Mouse (Mus musculus) layer of hippocampus, postnatal 14 days (tissue): Measurements from ENCODE around the gene C130079G13Rik. TPM values are rescaled to one million over a fixed set of nuclear protein-coding genes. Genes with fewer than 3 reads are reported as not detected.
"Not testable (repeated sequence)": the region's sequence is repeated elsewhere in the genome, so short reads cannot be mapped to it uniquely, and the experiment has no call there.

Source experiments
- DNase-seq, 2 experiments: peaks; one replicate each; pipeline ENCODE4 v3.0.0; 2021 to 2022; ENCODE audit warnings: low spot score in 2 of 2, mixed read lengths in 1 of 2
- long read RNA-seq, 2 experiments: library from polyadenylated mRNA; stranded (forward); transcript quantifications; one replicate each; pipeline ENCODE4 v2.0.0; 2021
- total RNA-seq, 2 experiments: library from RNA; stranded (reverse); gene quantifications; 2 replicates each; pipeline ENCODE4 v1.2.3; 2021

Gene C130079G13Rik
- not detected for total RNA-seq
- long read RNA-seq, experiment 1 = 0 reads
- long read RNA-seq, experiment 2 = 0 reads

DNA sequence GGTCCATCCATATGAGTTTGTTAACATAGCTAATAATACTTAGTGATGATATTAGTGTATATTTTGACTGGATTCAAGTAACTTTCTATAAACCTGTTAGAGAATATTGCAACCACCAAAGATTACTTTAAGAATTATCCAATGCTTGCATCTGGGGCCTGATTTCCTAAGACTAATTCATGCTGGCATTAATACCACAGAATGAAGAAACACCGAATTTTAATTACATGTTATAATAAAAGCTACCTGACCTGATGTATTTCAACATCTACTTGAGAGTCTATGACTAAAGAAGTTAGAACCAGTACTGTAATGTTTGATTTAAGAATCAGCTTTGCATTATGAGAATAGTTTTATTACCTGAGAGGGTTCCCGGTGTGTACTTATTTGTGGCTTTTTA lies at the start of gene C130079G13Rik:
C130079G13Rik (plus strand) TSS at position 301 of the 400 bp plus-strand sequence.
- DNase-seq = no peak

DNA sequence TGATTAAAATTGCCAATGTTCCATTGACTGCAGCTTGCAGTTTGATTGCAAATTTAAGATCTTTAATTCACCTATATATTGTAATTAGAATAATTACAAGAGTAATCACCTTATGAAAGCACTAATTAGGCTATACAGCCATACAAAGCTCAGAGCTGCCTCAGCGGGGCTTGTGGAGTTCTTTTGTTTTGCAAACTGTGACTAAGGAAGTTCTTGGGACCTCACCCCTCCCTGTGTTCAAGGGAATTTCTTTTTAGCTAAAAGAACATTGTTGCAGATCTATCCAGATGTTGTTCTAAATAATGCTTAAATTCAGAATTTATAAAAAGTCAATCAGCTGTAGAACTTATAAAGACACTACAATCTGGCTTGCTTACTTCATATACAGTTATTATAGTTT lies 47.4 kb upstream of the C130079G13Rik start:
- not testable (repeated sequence) for DNase-seq

DNA sequence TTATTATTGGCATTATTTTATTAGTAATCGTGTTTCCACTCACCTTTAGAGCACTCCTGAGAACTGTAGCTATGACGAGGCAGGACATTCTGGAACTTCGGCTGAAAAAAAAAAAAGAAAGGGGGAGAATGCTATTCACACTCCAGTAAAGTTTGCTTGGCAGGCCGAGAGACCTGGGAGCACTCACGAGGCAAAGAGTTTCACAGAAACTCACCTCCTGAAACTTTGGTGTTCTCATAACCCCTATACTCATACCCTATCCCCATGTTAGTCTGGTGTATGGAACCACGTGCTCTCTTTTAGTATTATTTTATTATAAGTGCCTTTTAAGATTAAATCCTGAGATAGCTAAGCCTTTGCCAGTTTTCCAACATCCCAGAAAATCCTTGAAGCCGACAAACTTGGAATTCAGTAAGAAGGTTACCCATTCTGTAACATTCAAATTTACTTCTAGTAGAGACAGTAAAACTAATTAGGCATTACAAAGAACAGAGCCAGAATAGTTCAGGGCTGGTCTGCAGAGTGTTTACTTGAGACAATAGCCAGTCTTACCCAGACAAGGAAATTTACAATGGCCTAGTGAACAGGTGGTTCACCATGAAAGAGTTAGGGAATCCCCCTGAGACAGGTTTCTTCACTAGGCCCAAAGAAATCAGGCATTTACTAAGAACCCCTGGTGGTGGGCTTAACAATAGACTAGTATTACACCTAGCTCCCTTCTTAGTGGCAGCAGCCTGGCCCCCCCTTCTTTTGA lies 45.0 kb upstream of the C130079G13Rik start:
- DNase-seq = not testable (repeated sequence)

DNA sequence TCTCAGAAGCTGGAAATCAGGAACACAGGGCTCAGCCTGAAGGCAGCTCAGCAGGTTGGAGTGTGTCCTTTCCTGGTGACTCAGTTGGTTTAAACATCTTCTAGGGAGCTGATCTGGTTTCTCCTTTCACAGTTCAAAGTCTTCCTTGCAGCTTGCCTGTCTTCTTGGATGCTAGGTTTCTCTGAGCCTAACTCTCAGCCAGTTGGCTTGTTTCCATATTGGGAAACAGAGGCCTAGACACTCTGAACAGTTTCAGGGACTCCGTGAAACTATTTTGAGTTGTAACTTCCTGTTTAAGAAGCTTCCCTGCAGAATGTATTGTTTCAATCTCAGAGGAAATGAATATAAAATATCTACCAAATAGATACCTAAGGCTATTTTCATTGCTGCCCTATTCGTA lies 31.7 kb upstream of the C130079G13Rik start:
- no peak for DNase-seq

DNA sequence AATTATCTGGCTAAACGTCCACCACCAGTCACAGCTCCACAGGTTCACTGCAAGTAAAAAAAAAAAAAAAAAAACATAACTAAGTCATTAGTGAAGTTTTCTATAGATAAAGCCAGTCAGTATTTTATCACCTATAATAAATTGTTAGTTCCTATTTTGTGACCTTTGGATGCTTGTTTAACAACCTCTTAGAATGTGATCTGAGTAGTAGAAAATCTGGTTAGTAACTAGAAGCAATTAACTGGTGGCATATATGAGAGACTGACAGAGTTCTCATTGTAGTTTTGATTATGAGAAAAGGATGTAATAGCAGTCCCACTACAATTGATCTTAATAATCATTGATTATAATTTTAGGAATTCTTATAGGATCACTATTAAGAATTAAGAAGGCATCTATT lies 9.6 kb downstream of the C130079G13Rik start:
- DNase-seq = no peak

DNA sequence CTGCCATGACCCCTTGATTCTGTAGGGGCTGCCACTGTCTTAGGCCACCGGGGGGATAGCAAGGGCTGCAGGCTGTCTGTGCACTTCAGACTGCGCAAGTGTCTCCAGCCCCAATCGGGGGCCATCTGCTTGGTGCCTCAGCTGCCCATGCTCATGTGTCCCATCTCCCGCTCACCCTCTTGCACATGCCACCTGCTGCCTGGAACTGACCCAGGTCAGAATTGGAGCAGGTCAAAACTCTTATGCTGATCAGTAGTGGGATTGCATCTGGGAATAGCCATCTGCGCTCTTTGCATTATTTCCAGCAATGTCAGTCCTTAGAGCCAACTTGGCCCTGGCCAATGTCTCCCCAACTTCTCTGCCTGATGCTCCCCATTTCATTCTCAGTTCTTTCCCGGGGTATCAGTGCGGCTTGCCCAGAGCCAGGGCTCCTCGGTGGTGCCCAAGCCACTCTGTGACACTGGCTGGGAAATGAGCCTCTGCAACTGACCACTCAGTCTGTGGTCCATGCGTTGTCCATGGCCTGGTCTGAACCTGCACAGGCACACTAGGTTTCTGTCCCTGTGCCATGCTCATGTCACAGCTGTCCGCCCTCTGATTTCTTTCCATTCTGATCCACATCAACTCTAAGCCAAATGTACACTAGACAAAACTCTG lies 22.4 kb downstream of the C130079G13Rik start:
- DNase-seq = peak; percentile 3 to 24

DNA sequence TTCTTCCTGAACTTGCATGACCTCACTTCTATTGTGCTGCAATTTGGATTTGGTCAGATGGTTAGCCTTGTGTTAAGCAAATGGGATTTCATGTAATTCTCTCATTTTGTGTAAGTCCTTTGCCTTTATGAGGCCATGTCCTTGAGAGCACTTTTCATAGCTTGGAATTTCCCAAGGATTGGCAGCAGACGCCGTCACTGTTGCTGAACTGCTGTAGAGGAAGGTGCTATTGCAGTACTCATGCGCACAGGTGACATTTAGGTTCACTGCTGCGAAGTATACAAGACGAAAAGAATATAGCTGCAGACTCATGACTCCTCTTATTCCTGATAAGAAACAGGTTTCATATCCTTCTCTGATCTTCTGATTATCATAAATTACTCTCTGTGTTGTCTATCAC lies 45.9 kb downstream of the C130079G13Rik start:
- no peak for DNase-seq

DNA sequence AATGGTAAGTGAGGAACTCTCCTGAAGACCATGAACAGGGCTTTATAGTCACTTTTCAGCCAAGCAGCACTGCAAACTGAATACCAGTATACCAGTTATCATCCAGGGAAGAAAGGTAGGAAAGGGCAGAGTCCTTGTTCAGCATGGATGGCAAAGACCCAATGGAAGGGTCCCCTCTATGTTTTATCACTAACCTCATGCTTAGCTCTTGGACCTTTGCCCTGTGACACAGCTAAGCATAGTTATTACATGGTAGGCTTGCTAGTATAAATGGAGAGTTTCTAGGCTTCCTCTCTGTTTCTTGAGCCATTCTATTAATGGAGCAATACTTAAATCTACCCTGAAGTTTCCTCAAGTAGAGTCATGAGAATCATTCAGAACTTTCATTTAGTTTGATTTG lies 49.6 kb downstream of the C130079G13Rik start:
- DNase-seq = no peak

Other genes starting within 250 kb of the C130079G13Rik start
- gene Gm5538, start 195.4 kb upstream of the C130079G13Rik start, total RNA-seq = not detected
- not detected for gene Gm8298, start 64.2 kb upstream of the C130079G13Rik start, total RNA-seq
- gene Aadacl2, start 81.5 kb downstream of the C130079G13Rik start, total RNA-seq = not detected
- not detected for gene Aadac, start 100.5 kb downstream of the C130079G13Rik start, total RNA-seq
- not detected for gene Sucnr1, start 156.7 kb downstream of the C130079G13Rik start, total RNA-seq